Mouse (Mus musculus) embryonic facial prominence, embryonic 14.5 days (tissue): ENCODE data around the gene Nemf. TPM values are rescaled to one million over a fixed set of nuclear protein-coding genes. Genes with fewer than 3 reads are reported as not detected.

Experiments used
- ATAC-seq: fragments of 200-750 bp; cut with Nextera tagmentation; 2 replicates; pipeline ENCODE4 v1.8.0; 2017; ENCODE audit warnings: low read depth, moderate number of reproducible peaks, moderate TSS enrichment
- DNase-seq: peaks from one replicate; pipeline ENCODE4 v3.0.0-alpha.2; 2015; ENCODE audit warnings: low spot score
- H3K27ac ChIP-seq: fragments of 300-500 bp; sonication (generic); replicated peaks from 2 replicates; pipeline ENCODE4 v1.5.1; 2014; ENCODE audit warnings: low read depth, mild to moderate bottlenecking, low read length, moderate library complexity
- H3K27me3 ChIP-seq: fragments of 300-500 bp; sonication (generic); replicated peaks from 2 replicates; pipeline ENCODE4 v1.6.1; 2014; ENCODE audit warnings: low read length; ENCODE audit not compliant: control insufficient read depth, insufficient read depth
- H3K36me3 ChIP-seq: fragments of 300-500 bp; sonication (generic); 2 replicates; pipeline ENCODE4 v1.6.1; 2014; ENCODE audit warnings: low read length, mixed read lengths; ENCODE audit not compliant: control insufficient read depth, insufficient read depth
- H3K4me1 ChIP-seq: fragments of 300-500 bp; sonication (generic); 2 replicates; pipeline ENCODE4 v1.6.1; 2014; ENCODE audit warnings: antibody characterized with exemption, low read length; ENCODE audit not compliant: control insufficient read depth, insufficient read depth
- H3K4me2 ChIP-seq: fragments of 300-500 bp; sonication (generic); 2 replicates; pipeline ENCODE4 v1.6.1; 2014; ENCODE audit warnings: low read depth, mild to moderate bottlenecking, low read length, moderate library complexity, mixed read lengths
- H3K4me3 ChIP-seq: fragments of 300-500 bp; sonication (generic); 2 replicates; pipeline ENCODE4 v1.5.1; 2014; ENCODE audit warnings: low read depth, mild to moderate bottlenecking, low read length
- H3K9ac ChIP-seq: fragments of 300-500 bp; sonication (generic); 2 replicates; pipeline ENCODE4 v1.6.1; 2014; ENCODE audit warnings: low read depth, mild to moderate bottlenecking, low read length, moderate library complexity, mixed read lengths
- H3K9me3 ChIP-seq: fragments of 300-500 bp; sonication (generic); 2 replicates; pipeline ENCODE4 v1.6.1; 2016; ENCODE audit warnings: low read length; ENCODE audit not compliant: control insufficient read depth
- WGBS: fragments of 180-500 bp; shearing (Covaris S2); extraction: QIAGEN DNeasy Blood & Tissue Kit; methylation state at CpG from one replicate; pipeline ENCODE4 v1.1.7; 2014; 5-methylcytosine and 5-hydroxymethylcytosine counted together
- polyA plus RNA-seq: library from polyadenylated mRNA; unstranded; fragments of >200 nt; fragmentation: Nextera tagmentation; extraction: Ambion mirVana; gene quantifications from 2 replicates; pipeline ENCODE4 v1.2.1, GENCODE M21; 2014

Nemf gene
- polyA plus RNA-seq, 1 experiment from 2014 or later = 65.8 TPM

- WGBS = 7% methylated on average over 13 of the region's 13 CpGs
- no peak for DNase-seq
Observed at GRCm38 (mm10) chr12:69357300-69357646, 308 bp upstream of the Nemf start.

DNA sequence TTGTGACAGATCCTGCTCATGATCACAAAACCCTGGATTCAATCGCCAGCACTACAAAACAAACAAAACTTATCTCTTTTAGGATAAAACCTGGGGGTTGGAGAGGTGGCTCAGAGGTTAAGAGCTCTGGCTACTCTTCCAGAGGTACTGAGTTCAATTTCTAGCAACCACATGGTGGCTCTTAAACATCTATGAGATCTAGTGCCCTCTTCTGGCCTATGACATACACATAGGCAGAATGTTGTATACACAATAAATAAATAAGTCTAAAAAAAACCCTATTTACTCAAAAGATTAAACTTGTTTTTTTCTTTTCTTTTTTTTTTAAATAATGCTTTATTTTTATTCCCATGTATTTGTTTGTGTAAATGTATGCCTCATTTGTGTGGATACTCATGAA is 5.3 kb downstream of the Nemf start:
- Histone ChIP-seq H3K27me3 (no peaks in the 10 kb centered on the region), H3K4me1 (peaks cover 8% of the 10 kb centered on the region; the same call in 1 of the 2 replicates), H3K9ac (no peak overlapping the region), H3K9me3 (no peaks in the 10 kb centered on the region), H3K27ac (no peak overlapping the region), H3K4me2 (no peak overlapping the region), H3K4me3 (no peak overlapping the region), H3K36me3 (peaks cover 82% of the 10 kb centered on the region)
- WGBS = 92% methylated on average over 1 of the region's 1 CpGs
- DNase-seq (no peak), ATAC-seq (no peak)

More at GRCm38 (mm10) chr12:69357300-69357646, 308 bp upstream of the Nemf start:
- Histone ChIP-seq H3K27ac (peak overlapping the region; percentile 77; the same call in 1 of the 2 replicates), H3K36me3 (peaks cover 32% of the 10 kb centered on the region), H3K27me3 (no peaks in the 10 kb centered on the region), H3K9ac (peak overlapping the region; percentile 95), H3K4me2 (peak overlapping the region; percentile 60), H3K4me3 (peak overlapping the region; percentile 84), H3K4me1 (peaks cover 10% of the 10 kb centered on the region), H3K9me3 (no peaks in the 10 kb centered on the region)
- no peak for ATAC-seq

- DNase-seq (no peak), ATAC-seq (no peak)
- no peak overlapping the region for H3K4me2 ChIP-seq
- H3K36me3 ChIP-seq = peaks cover 90% of the 10 kb centered on the region
- H3K9ac ChIP-seq = no peak overlapping the region
- no peaks in the 10 kb centered on the region for H3K27me3 ChIP-seq
- H3K9me3 ChIP-seq = no peaks in the 10 kb centered on the region
- H3K27ac ChIP-seq = no peak overlapping the region
- no peaks in the 10 kb centered on the region for H3K4me1 ChIP-seq
- 88% methylated on average over 2 of the region's 2 CpGs for WGBS
- no peak overlapping the region for H3K4me3 ChIP-seq
Observed at GRCm38 (mm10) chr12:69349928-69350327, 7.0 kb downstream of the Nemf start.

- Histone ChIP-seq H3K9me3 (no peaks in the 10 kb centered on the region), H3K9ac (no peak overlapping the region), H3K27ac (no peak overlapping the region), H3K4me2 (no peak overlapping the region), H3K27me3 (no peaks in the 10 kb centered on the region), H3K4me3 (no peak overlapping the region), H3K4me1 (no peaks in the 10 kb centered on the region), H3K36me3 (peaks cover 92% of the 10 kb centered on the region)
- DNase-seq (no peak), ATAC-seq (no peak)
- WGBS = 79% methylated on average over 2 of the region's 2 CpGs
Observed at GRCm38 (mm10) chr12:69333547-69333946, 23.4 kb downstream of the Nemf start.

DNA sequence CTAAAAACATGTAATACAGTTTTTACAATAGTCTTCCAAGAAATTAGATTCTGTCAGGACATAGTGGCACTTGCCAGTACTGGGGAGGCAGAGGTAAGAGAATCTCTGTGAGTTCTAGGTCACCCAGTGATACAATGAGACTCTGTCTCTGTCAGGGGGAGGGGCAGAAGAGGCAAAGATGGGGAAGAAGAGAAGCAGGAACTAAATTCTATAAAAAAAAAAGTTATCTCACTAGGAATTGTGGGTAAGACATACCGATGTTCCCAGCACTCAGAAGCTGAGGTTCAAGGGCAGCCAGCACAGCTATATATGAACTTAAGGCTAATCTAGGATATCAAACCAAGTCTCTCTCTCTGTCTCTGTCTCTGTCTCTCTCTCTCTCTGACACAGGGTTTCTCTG is 24.8 kb downstream of the Nemf start:
- ATAC-seq (no peak), DNase-seq (no peak)
- Histone ChIP-seq H3K36me3 (peaks cover 92% of the 10 kb centered on the region), H3K9me3 (no peaks in the 10 kb centered on the region), H3K27me3 (no peaks in the 10 kb centered on the region), H3K27ac (no peak overlapping the region), H3K4me1 (no peaks in the 10 kb centered on the region), H3K9ac (no peak overlapping the region), H3K4me2 (no peak overlapping the region), H3K4me3 (no peak overlapping the region)
- 89% methylated on average over 1 of the region's 1 CpGs for WGBS

GRCm38 (mm10) chr12:69331187-69331586 is 25.8 kb downstream of the Nemf start:
- ATAC-seq (no peak), DNase-seq (no peak)
- H3K36me3 ChIP-seq = peaks cover 92% of the 10 kb centered on the region
- no peak overlapping the region for H3K4me2 ChIP-seq
- H3K27me3 ChIP-seq = no peaks in the 10 kb centered on the region
- WGBS = 91% methylated on average over 3 of the region's 3 CpGs
- no peak overlapping the region for H3K27ac ChIP-seq
- no peak overlapping the region for H3K9ac ChIP-seq
- no peaks in the 10 kb centered on the region for H3K4me1 ChIP-seq
- no peak overlapping the region for H3K4me3 ChIP-seq
- no peaks in the 10 kb centered on the region for H3K9me3 ChIP-seq

GRCm38 (mm10) chr12:69318431-69318830 is 38.5 kb downstream of the Nemf start:
- peaks cover 86% of the 10 kb centered on the region for H3K36me3 ChIP-seq
- no peaks in the 10 kb centered on the region for H3K4me1 ChIP-seq
- DNase-seq = no peak
- no peaks in the 10 kb centered on the region for H3K27me3 ChIP-seq
- H3K9me3 ChIP-seq = no peaks in the 10 kb centered on the region
- no peak overlapping the region for H3K27ac ChIP-seq
- no peak overlapping the region for H3K4me3 ChIP-seq
- ATAC-seq = no peak
- no peak overlapping the region for H3K9ac ChIP-seq
- H3K4me2 ChIP-seq = no peak overlapping the region

- H3K4me2 ChIP-seq = no peak overlapping the region
- H3K36me3 ChIP-seq = peaks cover 93% of the 10 kb centered on the region
- no peaks in the 10 kb centered on the region for H3K27me3 ChIP-seq
- no peak overlapping the region for H3K9ac ChIP-seq
- H3K9me3 ChIP-seq = no peaks in the 10 kb centered on the region
- DNase-seq (no peak), ATAC-seq (no peak; the same call in 1 of the 2 replicates)
- H3K4me3 ChIP-seq = no peak overlapping the region
- 75% methylated on average over 4 of the region's 4 CpGs for WGBS
- H3K4me1 ChIP-seq = no peaks in the 10 kb centered on the region
- H3K27ac ChIP-seq = no peak overlapping the region
Observed at GRCm38 (mm10) chr12:69309659-69310058, 47.3 kb downstream of the Nemf start.

- no peak for ATAC-seq
- no peak for DNase-seq
- Histone ChIP-seq H3K36me3 (peaks cover 96% of the 10 kb centered on the region), H3K27ac (no peak overlapping the region), H3K4me2 (no peak overlapping the region), H3K4me3 (no peak overlapping the region), H3K9ac (no peak overlapping the region), H3K4me1 (no peaks in the 10 kb centered on the region), H3K9me3 (no peaks in the 10 kb centered on the region), H3K27me3 (no peaks in the 10 kb centered on the region)
- WGBS = 95% methylated on average over 7 of the region's 7 CpGs
Observed at GRCm38 (mm10) chr12:69306333-69306732, 50.6 kb downstream of the Nemf start.
